Comparison of ENCODE assay signal across 34 mouse cellular contexts in the genomic region with DNA sequence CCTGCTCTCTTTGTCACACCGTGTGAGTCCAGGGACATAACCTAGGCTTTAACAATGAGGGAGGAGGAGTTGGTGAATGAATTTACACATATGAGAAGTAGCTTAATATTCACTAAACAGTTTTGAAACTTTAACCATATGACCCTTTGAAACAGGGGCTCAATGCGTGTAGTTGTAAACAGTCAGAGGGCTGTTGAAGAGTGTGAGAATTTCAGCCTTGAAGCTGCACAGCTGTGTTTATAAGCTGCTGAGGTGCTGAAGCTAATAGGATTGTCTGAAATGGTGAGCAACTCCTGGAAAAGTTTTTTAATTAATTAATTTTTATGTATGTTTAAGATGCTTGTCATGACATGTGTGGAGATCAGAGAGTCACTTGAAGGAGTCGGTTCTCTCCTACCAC. TPM values are rescaled to one million over a fixed set of nuclear protein-coding genes. Genes with fewer than 3 reads are reported as not detected.
"Had no signal": no experiment of that assay in that cellular context is flagged by ENCODE, and none has a peak within 500 bp of the region (broad histone marks: within the 10 kb centered on the region; RNA-seq: fewer than 3 reads in every experiment).

No protein-coding gene starts in this region.

- ATAC-seq: liver, embryonic 12.5 days; liver, postnatal 0 days; midbrain, embryonic 13.5 days; midbrain, embryonic 15.5 days; midbrain, embryonic 16.5 days had no signal

- H3K27ac ChIP-seq: left cerebral cortex, adult 2 months; limb, embryonic 10.5 days; limb, embryonic 12.5 days; limb, embryonic 13.5 days; limb, embryonic 15.5 days; liver, embryonic 12.5 days; liver, embryonic 13.5 days; liver, embryonic 14.5 days; liver, embryonic 15.5 days; macrophage; midbrain, embryonic 12.5 days; midbrain, embryonic 13.5 days; midbrain, embryonic 15.5 days; neural tube, embryonic 12.5 days had no signal

- H3K9me3 ChIP-seq: limb, embryonic 10.5 days; limb, embryonic 12.5 days; limb, embryonic 13.5 days; limb, embryonic 15.5 days; liver, embryonic 12.5 days; liver, embryonic 13.5 days; liver, embryonic 15.5 days; megakaryocyte, embryonic 14.5 days; midbrain, embryonic 13.5 days; midbrain, embryonic 15.5 days; neural tube, embryonic 12.5 days had no signal

- H3K9ac ChIP-seq: limb, embryonic 12.5 days; limb, embryonic 13.5 days; limb, embryonic 15.5 days; liver, embryonic 12.5 days; liver, embryonic 13.5 days; liver, embryonic 14.5 days; liver, embryonic 15.5 days; liver, postnatal 0 days; midbrain, embryonic 12.5 days; midbrain, embryonic 13.5 days; midbrain, embryonic 15.5 days; neural tube, embryonic 12.5 days had no signal

- H3K4me1 ChIP-seq: liver, embryonic 12.5 days; liver, embryonic 13.5 days; liver, embryonic 15.5 days; megakaryocyte, embryonic 14.5 days; midbrain, embryonic 12.5 days; midbrain, embryonic 13.5 days; midbrain, embryonic 15.5 days; neural tube, embryonic 12.5 days had no signal

- H3K4me3 ChIP-seq: left cerebral cortex, adult 2 months; limb, embryonic 10.5 days; limb, embryonic 12.5 days; limb, embryonic 13.5 days; limb, embryonic 15.5 days; liver, embryonic 12.5 days; liver, embryonic 13.5 days; liver, embryonic 15.5 days; megakaryocyte, embryonic 14.5 days; midbrain, embryonic 12.5 days; midbrain, embryonic 13.5 days; midbrain, embryonic 15.5 days; myocyte; neural tube, embryonic 12.5 days had no signal

- DNase-seq: layer of hippocampus, postnatal 36 days; left cerebral cortex, postnatal 4 days; liver; liver, embryonic 13.5 days; liver, postnatal 0 days; lung, adult 18-20 months; lung, adult 2 months; lung, postnatal 10 days; lung, postnatal 14 days; lung, postnatal 36 days; lung, postnatal 4 days; midbrain, embryonic 14.5 days had no signal

- H3K27me3 ChIP-seq: limb, embryonic 15.5 days; liver, embryonic 12.5 days; liver, embryonic 13.5 days; liver, embryonic 15.5 days; megakaryocyte, embryonic 14.5 days; midbrain, embryonic 12.5 days; midbrain, embryonic 13.5 days; midbrain, embryonic 15.5 days; neural tube, embryonic 12.5 days had no signal

- H3K36me3 ChIP-seq: limb, embryonic 10.5 days; limb, embryonic 12.5 days; limb, embryonic 13.5 days; limb, embryonic 15.5 days; liver, embryonic 12.5 days; liver, embryonic 13.5 days; liver, embryonic 15.5 days; midbrain, embryonic 12.5 days; midbrain, embryonic 13.5 days; midbrain, embryonic 15.5 days; neural tube, embryonic 12.5 days had no signal

- H3K4me2 ChIP-seq: limb, embryonic 12.5 days; limb, embryonic 13.5 days; limb, embryonic 15.5 days; liver, embryonic 11.5 days; liver, embryonic 12.5 days; liver, embryonic 13.5 days; liver, embryonic 15.5 days; midbrain, embryonic 11.5 days; midbrain, embryonic 12.5 days; midbrain, embryonic 13.5 days; midbrain, embryonic 15.5 days; neural tube, embryonic 12.5 days had no signal

RNA-seq across cellular contexts. Expression of a gene that starts 59.8 kb away (rescaled TPM):
- total RNA-seq: megakaryocyte progenitor cell, adult 5-6 weeks; megakaryocyte, adult 5-6 weeks; megakaryocyte-erythroid progenitor cell, adult 5-6 weeks; monocyte, adult 5-6 weeks had no signal
- polyA plus RNA-seq: macrophage had no signal
